Mouse (Mus musculus): ENCODE measurements at regions not wholly inside any gene's neighbourhood (a gene's known extent, or its start where the extent isn't known, plus 50 kb on each side); places are given as distances from the start of the nearest gene placed in this dataset.

DNA sequence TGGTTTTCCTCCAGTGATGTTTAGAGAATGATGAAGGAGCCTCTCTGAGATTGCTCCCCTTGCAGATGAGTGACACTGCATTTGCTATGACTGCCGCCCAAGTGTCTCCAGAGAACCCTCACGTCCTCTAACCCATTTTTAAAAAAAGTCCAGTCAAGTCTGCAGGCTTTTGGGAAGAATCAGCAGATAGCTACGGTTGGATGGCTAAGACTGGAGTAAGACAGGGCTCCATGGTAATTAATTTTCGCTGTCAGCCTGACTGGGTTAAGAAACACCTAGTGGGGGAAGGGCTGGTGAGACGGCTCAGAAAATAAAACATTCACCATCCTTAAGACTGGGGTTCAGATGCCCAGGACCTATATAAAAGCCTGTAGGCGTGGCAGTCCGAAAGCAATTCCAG, 85.9 kb upstream of the Dlg1 start:
- no peak for TF ChIP-seq CTCF (IDR thresholded peaks at IDR 0.05; ENCODE audit: low read depth)
- no peak for TF ChIP-seq EP300 (IDR thresholded peaks at IDR 0.05; ENCODE audit: low read depth)
